Mouse (Mus musculus): Measurements from ENCODE around the gene Fgf18. TPM values are rescaled to one million over a fixed set of nuclear protein-coding genes. Genes with fewer than 3 reads are reported as not detected.

Fgf18 gene
- polyA plus RNA-seq, 1 experiment = not detected

GRCm38 (mm10) chr11:33085514-33085913 lies 61.7 kb downstream of the Fgf18 start:
- no peak overlapping the region for H3K4me3 ChIP-seq (replicated peaks)
- no peaks in the 10 kb centered on the region for H3K36me3 ChIP-seq (ENCODE audit: control insufficient read depth)
- no peak for TF ChIP-seq TAL1 (IDR thresholded peaks at IDR 0.05; ENCODE audit: low read length)
- TF ChIP-seq GATA1 (IDR thresholded peaks at IDR 0.05; ENCODE audit: low read length) = no peak
- H3K9me3 ChIP-seq (ENCODE audit: control insufficient read depth, low read length) = no peaks in the 10 kb centered on the region
- no peaks in the 10 kb centered on the region for H3K4me1 ChIP-seq (ENCODE audit: control insufficient read depth)
- H3K27me3 ChIP-seq (ENCODE audit: control insufficient read depth) = no peaks in the 10 kb centered on the region

GRCm38 (mm10) chr11:33085054-33085453 lies 62.1 kb downstream of the Fgf18 start:
- no peak for TF ChIP-seq GATA1 (IDR thresholded peaks at IDR 0.05; ENCODE audit: low read length)
- no peak for TF ChIP-seq TAL1 (IDR thresholded peaks at IDR 0.05; ENCODE audit: low read length)
- no peaks in the 10 kb centered on the region for H3K36me3 ChIP-seq (ENCODE audit: control insufficient read depth)
- H3K4me1 ChIP-seq (ENCODE audit: control insufficient read depth) = no peaks in the 10 kb centered on the region
- no peak overlapping the region for H3K4me3 ChIP-seq (replicated peaks)
- H3K27me3 ChIP-seq (ENCODE audit: control insufficient read depth) = no peaks in the 10 kb centered on the region
- H3K9me3 ChIP-seq (ENCODE audit: control insufficient read depth, low read length) = no peaks in the 10 kb centered on the region

- Histone ChIP-seq H3K9me3 (ENCODE audit: control insufficient read depth, low read length) (no peaks in the 10 kb centered on the region), H3K4me1 (ENCODE audit: control insufficient read depth) (no peaks in the 10 kb centered on the region), H3K4me3 (replicated peaks) (no peak overlapping the region), H3K36me3 (ENCODE audit: control insufficient read depth) (no peaks in the 10 kb centered on the region), H3K27me3 (ENCODE audit: control insufficient read depth) (no peaks in the 10 kb centered on the region)
- no peak for TF ChIP-seq GATA1 (IDR thresholded peaks at IDR 0.05; ENCODE audit: low read length)
- no peak for TF ChIP-seq TAL1 (IDR thresholded peaks at IDR 0.05; ENCODE audit: low read length)
Measured at GRCm38 (mm10) chr11:33084041-33084440, 63.2 kb downstream of the Fgf18 start.

GRCm38 (mm10) chr11:33081175-33081574 lies 66.0 kb downstream of the Fgf18 start:
- Histone ChIP-seq H3K4me1 (ENCODE audit: control insufficient read depth) (no peaks in the 10 kb centered on the region), H3K4me3 (replicated peaks) (no peak overlapping the region), H3K36me3 (ENCODE audit: control insufficient read depth) (no peaks in the 10 kb centered on the region), H3K27me3 (ENCODE audit: control insufficient read depth) (no peaks in the 10 kb centered on the region), H3K9me3 (ENCODE audit: control insufficient read depth, low read length) (no peaks in the 10 kb centered on the region)
- TF ChIP-seq TAL1 (IDR thresholded peaks at IDR 0.05; ENCODE audit: low read length) = no peak
- TF ChIP-seq GATA1 (IDR thresholded peaks at IDR 0.05; ENCODE audit: low read length) = no peak

GRCm38 (mm10) chr11:33080046-33080808 lies 67.0 kb downstream of the Fgf18 start:
- no peak for TF ChIP-seq TAL1 (IDR thresholded peaks at IDR 0.05; ENCODE audit: low read length)
- no peak for TF ChIP-seq GATA1 (IDR thresholded peaks at IDR 0.05; ENCODE audit: low read length)
- no peaks in the 10 kb centered on the region for H3K36me3 ChIP-seq (ENCODE audit: control insufficient read depth)
- H3K27me3 ChIP-seq (ENCODE audit: control insufficient read depth) = no peaks in the 10 kb centered on the region
- no peaks in the 10 kb centered on the region for H3K9me3 ChIP-seq (ENCODE audit: control insufficient read depth, low read length)
- H3K4me3 ChIP-seq (replicated peaks) = no peak overlapping the region
- H3K4me1 ChIP-seq (ENCODE audit: control insufficient read depth) = no peaks in the 10 kb centered on the region

- Histone ChIP-seq H3K27me3 (ENCODE audit: control insufficient read depth) (no peaks in the 10 kb centered on the region), H3K36me3 (ENCODE audit: control insufficient read depth) (no peaks in the 10 kb centered on the region), H3K4me1 (ENCODE audit: control insufficient read depth) (no peaks in the 10 kb centered on the region), H3K4me3 (replicated peaks) (no peak overlapping the region), H3K9me3 (ENCODE audit: control insufficient read depth, low read length) (no peaks in the 10 kb centered on the region)
- TF ChIP-seq TAL1 (IDR thresholded peaks at IDR 0.05; ENCODE audit: low read length) = no peak
- TF ChIP-seq GATA1 (IDR thresholded peaks at IDR 0.05; ENCODE audit: low read length) = no peak
Measured at GRCm38 (mm10) chr11:33079424-33079823, 67.8 kb downstream of the Fgf18 start.

- TF ChIP-seq GATA1 (IDR thresholded peaks at IDR 0.05; ENCODE audit: low read length) (no peak), TAL1 (IDR thresholded peaks at IDR 0.05; ENCODE audit: low read length) (no peak)
- no peak overlapping the region for H3K4me3 ChIP-seq (replicated peaks)
- H3K27me3 ChIP-seq (ENCODE audit: control insufficient read depth) = no peaks in the 10 kb centered on the region
- no peaks in the 10 kb centered on the region for H3K36me3 ChIP-seq (ENCODE audit: control insufficient read depth)
- no peaks in the 10 kb centered on the region for H3K9me3 ChIP-seq (ENCODE audit: control insufficient read depth, low read length)
- H3K4me1 ChIP-seq (ENCODE audit: control insufficient read depth) = no peaks in the 10 kb centered on the region
Measured at GRCm38 (mm10) chr11:33078036-33078435, 69.2 kb downstream of the Fgf18 start.

- Histone ChIP-seq H3K36me3 (ENCODE audit: control insufficient read depth) (no peaks in the 10 kb centered on the region), H3K4me1 (ENCODE audit: control insufficient read depth) (no peaks in the 10 kb centered on the region), H3K27me3 (ENCODE audit: control insufficient read depth) (no peaks in the 10 kb centered on the region), H3K4me3 (replicated peaks) (no peak overlapping the region), H3K9me3 (ENCODE audit: control insufficient read depth, low read length) (no peaks in the 10 kb centered on the region)
- TF ChIP-seq GATA1 (IDR thresholded peaks at IDR 0.05; ENCODE audit: low read length) (no peak), TAL1 (IDR thresholded peaks at IDR 0.05; ENCODE audit: low read length) (no peak)
Measured at GRCm38 (mm10) chr11:33075293-33075692, 71.9 kb downstream of the Fgf18 start.

GRCm38 (mm10) chr11:33074541-33074940 lies 72.7 kb downstream of the Fgf18 start:
- Histone ChIP-seq H3K27me3 (ENCODE audit: control insufficient read depth) (no peaks in the 10 kb centered on the region), H3K9me3 (ENCODE audit: control insufficient read depth, low read length) (no peaks in the 10 kb centered on the region), H3K4me1 (ENCODE audit: control insufficient read depth) (no peaks in the 10 kb centered on the region), H3K36me3 (ENCODE audit: control insufficient read depth) (no peaks in the 10 kb centered on the region), H3K4me3 (replicated peaks) (no peak overlapping the region)
- TF ChIP-seq GATA1 (IDR thresholded peaks at IDR 0.05; ENCODE audit: low read length) (no peak), TAL1 (IDR thresholded peaks at IDR 0.05; ENCODE audit: low read length) (no peak)
